15 mouse cellular contexts compared by ENCODE assay signal in genomic region chr15:81297543-81297942, GRCm38 (mm10).
"Had no signal": no experiment of that assay in that cellular context is flagged by ENCODE, and none has a peak within 500 bp of the region (broad histone marks: within the 10 kb centered on the region; RNA-seq: fewer than 3 reads in every experiment).

No protein-coding gene starts in this region.

- H3K4me2 ChIP-seq: neural tube, embryonic 15.5 days; stomach, embryonic 15.5 days had no signal

- H3K9ac ChIP-seq: neural tube, embryonic 15.5 days; stomach, embryonic 15.5 days had no signal

- H3K27ac ChIP-seq: neural tube, embryonic 15.5 days; stomach, embryonic 15.5 days; stomach, postnatal 0 days had no signal

- DNase-seq: retina, postnatal 1 day; right cerebral cortex, adult 18-20 months; right cerebral cortex, postnatal 14 days; right cerebral cortex, postnatal 25 days; right cerebral cortex, postnatal 4 days; spleen, adult 18-20 months; thymus, adult 18-20 months; thymus, adult 2 months; thymus, postnatal 14 days; thymus, postnatal 25 days; thymus, postnatal 36 days; thymus, postnatal 4 days had no signal

- H3K9me3 ChIP-seq: neural tube, embryonic 15.5 days; stomach, embryonic 15.5 days had no signal

- H3K27me3 ChIP-seq: neural tube, embryonic 15.5 days; stomach, embryonic 15.5 days had no signal

- H3K4me1 ChIP-seq: stomach, embryonic 15.5 days had no signal

- H3K36me3 ChIP-seq: neural tube, embryonic 15.5 days; stomach, embryonic 15.5 days had no signal

- H3K4me3 ChIP-seq: neural tube, embryonic 15.5 days; stomach, embryonic 15.5 days had no signal
